Mouse (Mus musculus): Measurements from ENCODE around the gene Ero1l. TPM values are rescaled to one million over a fixed set of nuclear protein-coding genes. Genes with fewer than 3 reads are reported as not detected.

Gene Ero1l
- polyA plus RNA-seq, 1 experiment = 30.0 TPM

- no peak for DNase-seq (ENCODE audit: extremely low spot score in 1 of 2, low spot score in 1 of 2)
These were observed 10.8 kb downstream of the Ero1l start for GRCm38 (mm10) chr14:45307630-45308328.

GRCm38 (mm10) chr14:45305852-45306251 lies 12.7 kb downstream of the Ero1l start:
- no peak for DNase-seq (ENCODE audit: extremely low spot score in 1 of 2, low spot score in 1 of 2)

DNA sequence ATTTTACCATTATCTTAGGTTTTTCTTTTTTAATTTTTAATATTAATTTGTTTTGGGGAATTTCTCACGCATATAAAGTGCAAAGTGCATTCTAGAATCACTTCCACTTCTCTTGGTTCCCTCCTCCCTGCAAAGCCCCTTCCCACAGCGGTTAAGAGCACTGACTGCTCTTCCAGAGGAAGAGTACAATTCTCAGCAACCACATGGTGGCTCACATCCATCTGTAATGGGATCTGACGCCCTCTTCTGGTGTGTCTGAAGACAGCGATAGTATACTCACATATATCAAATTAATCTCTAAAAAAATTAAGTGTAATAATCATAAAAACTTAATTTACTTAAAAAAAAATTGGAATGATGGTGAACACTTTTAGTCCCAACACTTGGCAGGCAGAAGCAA lies 14.2 kb downstream of the Ero1l start:
- no peak for DNase-seq (ENCODE audit: extremely low spot score in 1 of 2, low spot score in 1 of 2)

- no peak for DNase-seq (ENCODE audit: extremely low spot score in 1 of 2, low spot score in 1 of 2)
These were observed 14.6 kb downstream of the Ero1l start for GRCm38 (mm10) chr14:45303939-45304338.

DNA sequence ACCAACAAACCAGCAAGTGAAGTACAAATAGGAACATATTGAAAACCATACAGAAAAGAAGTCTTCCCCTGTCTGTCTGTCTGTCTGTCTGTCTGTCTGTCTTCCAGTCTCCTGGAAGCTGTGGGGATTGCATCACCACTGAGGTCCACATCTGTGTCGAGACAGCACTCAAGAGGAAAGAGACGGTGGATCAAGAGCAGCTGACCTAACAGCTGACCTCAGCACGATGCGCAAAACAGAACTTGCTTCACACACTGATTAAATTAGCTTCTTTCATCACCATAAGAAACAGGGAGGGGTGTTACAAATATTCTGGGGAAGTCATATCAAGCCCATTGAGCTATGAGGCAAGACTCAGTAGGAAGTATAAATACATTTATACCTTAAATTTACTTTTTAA lies 27.0 kb downstream of the Ero1l start:
- DNase-seq (ENCODE audit: extremely low spot score in 1 of 2, low spot score in 1 of 2) = no peak

GRCm38 (mm10) chr14:45282066-45282465 lies 36.5 kb downstream of the Ero1l start:
- DNase-seq (ENCODE audit: extremely low spot score in 1 of 2, low spot score in 1 of 2) = no peak

DNA sequence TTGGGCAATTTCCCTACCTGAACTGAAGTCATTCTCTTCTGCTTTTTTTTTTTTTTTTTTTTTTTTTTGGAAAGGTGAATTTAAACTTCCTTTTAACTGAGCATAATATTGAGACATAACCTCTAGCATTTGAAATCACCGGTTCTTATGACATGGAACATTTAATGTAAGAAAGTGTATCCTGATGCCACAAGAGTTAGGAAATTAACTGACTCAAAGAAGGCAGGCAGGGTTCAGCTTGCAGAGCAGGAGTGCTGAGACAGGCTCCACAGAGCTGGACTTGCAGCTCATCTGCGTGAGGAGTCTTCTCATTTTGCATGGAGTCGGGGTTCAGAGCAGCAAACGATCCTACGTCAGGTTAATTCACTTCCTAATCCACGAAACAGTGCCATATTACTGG lies 42.8 kb downstream of the Ero1l start:
- no peak for DNase-seq (ENCODE audit: extremely low spot score in 1 of 2, low spot score in 1 of 2)

- DNase-seq (ENCODE audit: extremely low spot score in 1 of 2, low spot score in 1 of 2) = no peak
These were observed 54.6 kb downstream of the Ero1l start for GRCm38 (mm10) chr14:45263831-45264592.

- DNase-seq (ENCODE audit: extremely low spot score in 1 of 2, low spot score in 1 of 2) = no peak
These were observed 67.0 kb downstream of the Ero1l start for GRCm38 (mm10) chr14:45251548-45252076.

DNA sequence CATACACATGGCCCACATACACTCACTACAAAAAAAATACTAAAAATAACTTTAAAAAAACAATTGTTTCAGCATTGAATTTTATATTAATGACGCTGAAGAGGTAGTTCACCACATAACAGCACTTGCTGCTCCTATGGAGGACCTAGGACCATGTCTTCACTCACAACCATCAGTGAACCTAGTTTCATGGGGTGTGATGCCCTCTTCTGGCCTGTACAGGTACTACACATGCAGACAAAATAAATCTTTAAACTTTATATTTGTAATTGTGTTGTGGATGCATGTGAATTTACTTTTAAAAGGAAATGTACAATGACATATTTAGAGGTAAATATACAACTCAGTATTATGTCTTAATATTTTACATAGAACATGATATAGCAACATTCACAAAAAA lies 77.0 kb downstream of the Ero1l start:
- no peak for DNase-seq (ENCODE audit: extremely low spot score in 1 of 2, low spot score in 1 of 2)

DNA sequence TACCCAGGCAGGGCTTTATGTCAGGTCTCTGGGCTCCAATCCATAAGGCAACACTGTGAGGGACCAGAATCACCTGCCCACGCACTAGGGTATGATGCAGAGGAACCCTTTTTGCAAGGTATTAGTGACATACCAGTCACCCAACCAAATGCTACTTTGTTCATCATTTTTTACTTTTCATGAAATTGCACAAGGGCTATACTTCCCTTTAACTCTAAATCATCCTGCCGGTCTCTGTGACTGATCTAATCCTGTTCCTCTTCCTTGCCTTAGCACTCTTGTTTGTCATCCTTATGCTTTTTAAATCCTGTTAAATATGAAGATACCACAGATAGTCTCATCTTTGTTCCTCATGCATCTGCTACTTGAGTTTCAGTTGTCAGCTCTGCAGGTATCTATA lies 79.5 kb downstream of the Ero1l start:
- DNase-seq (ENCODE audit: extremely low spot score in 1 of 2, low spot score in 1 of 2) = no peak

Other genes with a start within 250 kb of the Ero1l start
- 28.9 and 30.9 TPM in 2 replicates for gene Gpr137c, start 99.1 kb downstream of the Ero1l start, polyA plus RNA-seq (2012; rRNA removed)
- gene Txndc16, start 98.4 kb downstream of the Ero1l start, polyA plus RNA-seq (2012; rRNA removed) = 43.1 and 43.5 TPM in 2 replicates
- 89.6 and 96.8 TPM in 2 replicates for gene Psmc6, start 11.0 kb upstream of the Ero1l start, polyA plus RNA-seq (2012; rRNA removed)
- 15.6 and 17.5 TPM in 2 replicates for gene Styx, start 32.3 kb upstream of the Ero1l start, polyA plus RNA-seq (2012; rRNA removed)
- gene Gnpnat1, start 86.1 kb upstream of the Ero1l start, polyA plus RNA-seq (2012; rRNA removed) = 10.5 and 12.4 TPM in 2 replicates
- gene Fermt2, start 211.3 kb upstream of the Ero1l start, polyA plus RNA-seq (2012; rRNA removed) = 83.2 and 91.3 TPM in 2 replicates